Mouse (Mus musculus) ES-E14 (cell line): ENCODE data around the gene Ski.

Source experiments
- CHD2 ChIP-seq: IDR thresholded peaks from 2 replicates; pipeline ENCODE4 v1.6.1; 2014; ENCODE audit warnings: mild to moderate bottlenecking, low read depth, low read length, inconsistent platforms
- HCFC1 ChIP-seq: IDR thresholded peaks from 2 replicates; pipeline ENCODE4 v1.6.1; 2012; ENCODE audit warnings: low read length, inconsistent platforms, borderline replicate concordance; ENCODE audit not compliant: insufficient read depth
- MAFK ChIP-seq: IDR thresholded peaks from 2 replicates; pipeline ENCODE4 v1.6.1; 2014; ENCODE audit warnings: mild to moderate bottlenecking, low read depth, low read length, inconsistent platforms; ENCODE audit not compliant: insufficient read depth
- ZC3H11A ChIP-seq: IDR thresholded peaks from 2 replicates; pipeline ENCODE4 v1.6.1; 2012; ENCODE audit warnings: low read depth, mild to moderate bottlenecking, inconsistent platforms, low read length, borderline replicate concordance
- ZNF384 ChIP-seq: IDR thresholded peaks from 2 replicates; pipeline ENCODE4 v1.6.1; 2012; ENCODE audit warnings: low read depth, low read length, inconsistent platforms

- no peak for TF ChIP-seq ZC3H11A
- TF ChIP-seq HCFC1 = no peak
- no peak for TF ChIP-seq CHD2
- no peak for TF ChIP-seq MAFK
- TF ChIP-seq ZNF384 = no peak
Observed at GRCm38 (mm10) chr4:155209494-155209893, 12.9 kb downstream of the Ski start.
